Mouse (Mus musculus) E14TG2a.4 (cell line): ENCODE data around the gene Nog.

ENCODE experiments used
- CTCF ChIP-seq: conservative IDR thresholded peaks from 2 replicates; pipeline ENCODE4 v1.5.1; 2014; ENCODE audit warnings: low read length
- POU5F1 ChIP-seq: IDR thresholded peaks from 2 replicates; pipeline ENCODE4 v1.6.1; 2014; ENCODE audit warnings: low read length, borderline replicate concordance

GRCm38 (mm10) chr11:89314374-89314773, 12.2 kb upstream of the Nog start:
- TF ChIP-seq CTCF (no peak), POU5F1 (no peak)
